Mouse (Mus musculus): ENCODE measurements around the gene Gm20671.
"Not testable (repeated sequence)": the region's sequence is repeated elsewhere in the genome, so short reads cannot be mapped to it uniquely, and the experiment has no call there.

- not testable (repeated sequence) for TF ChIP-seq CTCF, EP300 (IDR thresholded peaks at IDR 0.05; ENCODE audit: low read depth)
These were observed 85.5 kb downstream of the Gm20671 start for GRCm38 (mm10) chr5:32741377-32741776.

All from heart, postnatal 0 days (tissue).